Mouse (Mus musculus): Measurements from ENCODE around the gene Ergic2.

DNA sequence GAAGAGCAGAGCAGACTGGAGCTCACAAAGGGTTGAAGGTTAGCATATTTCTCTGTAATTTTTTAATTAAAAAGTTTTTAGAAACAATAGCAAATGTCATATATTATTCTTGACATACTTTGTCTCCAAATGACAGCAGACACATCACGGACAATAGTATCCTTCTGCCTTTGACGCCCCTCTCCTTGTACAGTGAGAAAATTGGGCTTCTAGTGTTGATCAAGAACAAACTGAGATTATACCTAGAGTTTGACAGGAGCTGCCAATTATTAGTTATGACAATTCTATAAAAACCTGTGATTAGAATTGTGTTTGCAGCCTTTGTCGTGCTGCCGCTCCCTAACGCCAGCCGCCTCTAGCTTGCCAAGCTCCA lies 48.5 kb upstream of the Ergic2 start:
- no peak for TF ChIP-seq CTCF (IDR thresholded peaks at IDR 0.05; ENCODE audit: low read depth)
- no peak for TF ChIP-seq EP300 (IDR thresholded peaks at IDR 0.05; ENCODE audit: low read depth)
